Mouse (Mus musculus) spleen, adult 2 months (tissue): ENCODE results near the gene Cxcl17.

ENCODE experiments used
- CTCF ChIP-seq: fragments of 200-500 bp; IDR thresholded peaks from 2 replicates; pipeline ENCODE4 v1.5.1; 2011; ENCODE audit warnings: mild to moderate bottlenecking, inconsistent platforms; ENCODE audit not compliant: insufficient read depth, insufficient read length, insufficient replicate concordance; ENCODE audit errors: extremely low read depth
- POLR2A ChIP-seq: fragments of 200-500 bp; IDR thresholded peaks from 2 replicates; pipeline ENCODE4 v1.6.1; 2011; ENCODE audit warnings: low read depth, low read length, inconsistent platforms

DNA sequence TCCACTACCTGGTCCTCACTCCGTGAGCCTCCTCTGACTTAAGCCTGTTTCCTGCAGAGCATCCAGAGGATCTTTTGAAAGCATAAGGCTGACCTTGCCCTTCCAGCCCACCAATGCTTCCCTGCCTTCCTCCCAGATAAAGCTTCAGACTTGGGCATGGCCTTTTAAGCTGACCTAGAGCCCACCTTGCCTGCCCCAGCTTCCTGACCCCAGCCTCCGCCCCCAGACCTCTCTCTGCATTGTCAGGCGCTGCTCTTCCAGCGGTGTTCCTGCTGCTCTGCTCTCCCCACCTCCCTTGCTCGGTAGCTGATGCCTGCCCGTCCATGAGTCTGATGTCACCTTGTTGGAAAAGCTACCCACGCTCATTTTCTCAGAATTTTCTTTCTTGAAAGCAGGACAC is 19.8 kb downstream of the Cxcl17 start:
- no peak for TF ChIP-seq CTCF
- no peak for TF ChIP-seq POLR2A
